Mouse (Mus musculus) C2C12 (cell line): Measurements from ENCODE around the gene Vwa5b2. TPM values are rescaled to one million over a fixed set of nuclear protein-coding genes. Genes with fewer than 3 reads are reported as not detected.

ENCODE experiments used
- H3K27me3 ChIP-seq: one replicate; pipeline ENCODE4 v1.6.1; 2011; ENCODE audit not compliant: control insufficient read depth, insufficient read depth, insufficient read length
- H3K36me3 ChIP-seq: one replicate; pipeline ENCODE4 v1.6.1; 2011; ENCODE audit not compliant: control insufficient read depth, insufficient read depth
- H3K4me3 ChIP-seq: one replicate; pipeline ENCODE4 v1.5.1; 2011; ENCODE audit warnings: mild to moderate bottlenecking, control low read depth; ENCODE audit not compliant: poor library complexity, insufficient read depth, severe bottlenecking
- H3K79me2 ChIP-seq: one replicate; pipeline ENCODE4 v1.6.1; 2011; ENCODE audit not compliant: control insufficient read depth, insufficient read depth
- H3K79me3 ChIP-seq: one replicate; pipeline ENCODE4 v1.6.1; 2011; ENCODE audit warnings: low read depth, control low read depth
- H3ac ChIP-seq: one replicate; pipeline ENCODE3; 2011; ENCODE audit warnings: low read depth; ENCODE audit not compliant: control insufficient read depth, insufficient read length
- CEBPB ChIP-seq: IDR thresholded peaks from one replicate; pipeline ENCODE4 v1.6.1; 2011; ENCODE audit warnings: low read depth, mild to moderate bottlenecking, control low read depth, moderate library complexity
- CTCF ChIP-seq: IDR thresholded peaks from one replicate; pipeline ENCODE4 v1.5.1; 2011; ENCODE audit not compliant: control insufficient read depth, insufficient read depth, insufficient read length
- FOSL1 ChIP-seq: IDR thresholded peaks from one replicate; pipeline ENCODE4 v1.8.0; 2011; ENCODE audit warnings: mild to moderate bottlenecking, low read length; ENCODE audit not compliant: poor library complexity, insufficient read depth, severe bottlenecking
- MAX ChIP-seq: IDR thresholded peaks from one replicate; pipeline ENCODE4 v1.6.1; 2011; ENCODE audit warnings: mild to moderate bottlenecking, control low read depth
- MYOD1 ChIP-seq: IDR thresholded peaks from one replicate; pipeline ENCODE4 v1.6.1; 2011; ENCODE audit warnings: low read depth; ENCODE audit not compliant: control insufficient read depth, insufficient read length
- MYOG ChIP-seq: IDR thresholded peaks from one replicate; pipeline ENCODE4 v1.6.1; 2011; ENCODE audit not compliant: control insufficient read depth, insufficient read length; ENCODE audit errors: extremely low read depth
- USF1 ChIP-seq: IDR thresholded peaks from one replicate; pipeline ENCODE4 v1.6.1; 2011; ENCODE audit warnings: low read depth, mild to moderate bottlenecking, control low read depth, moderate library complexity
- microRNA-seq: library from miRNA; unstranded; fragments of <30 nt; microRNA quantifications from one replicate; pipeline ENCODE4, GENCODE M21; 2019; ENCODE audit warnings: borderline microRNAs expressed
- polyA plus RNA-seq: library from polyadenylated mRNA; unstranded; fragments of >200 nt; fragmentation: generic; extraction: Trizol; gene quantifications from one replicate; pipeline ENCODE4 v1.2.1, GENCODE M21; 2012; ENCODE audit warnings: missing spikeins

The Vwa5b2 gene
- polyA plus RNA-seq, 1 experiment, result 0.11 TPM

GRCm38 (mm10) chr16:20638367-20638766 lies 49.1 kb downstream of the Vwa5b2 start:
- H3ac ChIP-seq, result no peak overlapping the region
- TF ChIP-seq CTCF (no peak), FOSL1 (no peak), MAX (no peak), MYOD1 (no peak), USF1 (no peak), MYOG (no peak), CEBPB (no peak)
- H3K79me2 ChIP-seq, result no peaks in the 10 kb centered on the region
- H3K27me3 ChIP-seq, result no peaks in the 10 kb centered on the region
- no peaks in the 10 kb centered on the region for H3K79me3 ChIP-seq
- H3K36me3 ChIP-seq, result no peaks in the 10 kb centered on the region
- H3K4me3 ChIP-seq, result no peak overlapping the region

- H3K79me3 ChIP-seq, result no peaks in the 10 kb centered on the region
- H3K79me2 ChIP-seq, result no peaks in the 10 kb centered on the region
- H3K27me3 ChIP-seq, result no peaks in the 10 kb centered on the region
- H3K4me3 ChIP-seq, result no peak overlapping the region
- no peak overlapping the region for H3ac ChIP-seq
- H3K36me3 ChIP-seq, result no peaks in the 10 kb centered on the region
- no peak for TF ChIP-seq MYOD1
- TF ChIP-seq FOSL1, result no peak
- peak; percentile 75 for TF ChIP-seq CTCF
- TF ChIP-seq MYOG, result no peak
Observed at GRCm38 (mm10) chr16:20642161-20642560, 52.9 kb downstream of the Vwa5b2 start.

GRCm38 (mm10) chr16:20643911-20644310 lies 54.6 kb downstream of the Vwa5b2 start:
- no peak overlapping the region for H3K4me3 ChIP-seq
- H3K36me3 ChIP-seq, result no peaks in the 10 kb centered on the region
- TF ChIP-seq CEBPB (no peak), FOSL1 (no peak), CTCF (no peak), MYOG (no peak), MAX (no peak), USF1 (no peak), MYOD1 (no peak)
- H3K79me3 ChIP-seq, result no peaks in the 10 kb centered on the region
- H3K27me3 ChIP-seq, result no peaks in the 10 kb centered on the region
- no peak overlapping the region for H3ac ChIP-seq
- no peaks in the 10 kb centered on the region for H3K79me2 ChIP-seq

GRCm38 (mm10) chr16:20651076-20651946 lies 62.0 kb downstream of the Vwa5b2 start, which contains the start of gene Psmd2:
Gene Psmd2 (plus strand): TSS chr16:20651652.
- Histone ChIP-seq H3K27me3 (no peaks in the 10 kb centered on the region), H3K79me2 (peaks cover 44% of the 10 kb centered on the region), H3K4me3 (peak within 1 kb of the TSS; percentile 95), H3K79me3 (peaks cover 24% of the 10 kb centered on the region), H3K36me3 (peaks cover 39% of the 10 kb centered on the region), H3ac (peak within 1 kb of the TSS; percentile 94)
- TF ChIP-seq CTCF, result no peak
- no peak for TF ChIP-seq MAX
- no peak for TF ChIP-seq MYOG
- no peak for TF ChIP-seq CEBPB
- TF ChIP-seq FOSL1, result no peak
- TF ChIP-seq MYOD1, result no peak
- no peak for TF ChIP-seq USF1

- H3ac ChIP-seq, result peak overlapping the region; percentile 93
- H3K4me3 ChIP-seq, result peak overlapping the region; percentile 95
- no peaks in the 10 kb centered on the region for H3K27me3 ChIP-seq
- H3K79me2 ChIP-seq, result peaks cover 44% of the 10 kb centered on the region
- TF ChIP-seq FOSL1 (no peak), MYOG (no peak), CTCF (no peak), USF1 (no peak), MAX (no peak), CEBPB (no peak), MYOD1 (no peak)
- H3K79me3 ChIP-seq, result peaks cover 24% of the 10 kb centered on the region
- H3K36me3 ChIP-seq, result peaks cover 45% of the 10 kb centered on the region
Observed at GRCm38 (mm10) chr16:20651947-20652310, 62.7 kb downstream of the Vwa5b2 start.

GRCm38 (mm10) chr16:20653315-20653714 lies 64.0 kb downstream of the Vwa5b2 start:
- H3K27me3 ChIP-seq, result no peaks in the 10 kb centered on the region
- H3ac ChIP-seq, result no peak overlapping the region
- H3K36me3 ChIP-seq, result peaks cover 59% of the 10 kb centered on the region
- H3K79me2 ChIP-seq, result peaks cover 44% of the 10 kb centered on the region
- TF ChIP-seq MAX (no peak), CEBPB (no peak), USF1 (no peak), MYOD1 (no peak), FOSL1 (no peak), CTCF (no peak), MYOG (no peak)
- no peak overlapping the region for H3K4me3 ChIP-seq
- H3K79me3 ChIP-seq, result peaks cover 24% of the 10 kb centered on the region

Small RNA genes within 50 kb of the gene (microRNA-seq; reads per million reads assigned to microRNA genes)
- not detected for gene Mir1224

Other genes starting within 250 kb of the Vwa5b2 start
- 25.8 TPM for gene Abcc5, start 163.1 kb upstream of the Vwa5b2 start, polyA plus RNA-seq
- gene Eif2b5, start 90.7 kb upstream of the Vwa5b2 start, polyA plus RNA-seq, result 108 TPM
- 15.8 TPM for gene Dvl3, start 72.5 kb upstream of the Vwa5b2 start, polyA plus RNA-seq
- 556 TPM for gene Ap2m1, start 54.0 kb upstream of the Vwa5b2 start, polyA plus RNA-seq
- 37.1 TPM for gene Abcf3, start 40.9 kb upstream of the Vwa5b2 start, polyA plus RNA-seq
- gene Eef1akmt4, start 22.1 kb downstream of the Vwa5b2 start, polyA plus RNA-seq, result 32.5 TPM
- not detected for gene Gm49333, start 22.1 kb downstream of the Vwa5b2 start, polyA plus RNA-seq
- 35.4 TPM for gene Alg3, start 22.3 kb downstream of the Vwa5b2 start, polyA plus RNA-seq
- gene Camk2n2, start 31.8 kb downstream of the Vwa5b2 start, polyA plus RNA-seq, result 6.7 TPM
- 5.0 TPM for gene Ece2, start 40.4 kb downstream of the Vwa5b2 start, polyA plus RNA-seq
- gene Psmd2, start 62.2 kb downstream of the Vwa5b2 start, polyA plus RNA-seq, result 297 TPM
- gene Eif4g1, start 78.8 kb downstream of the Vwa5b2 start, polyA plus RNA-seq, result 342 TPM
- gene Fam131a, start 103.8 kb downstream of the Vwa5b2 start, polyA plus RNA-seq, result 0.05 TPM
- gene Polr2h, start 128.2 kb downstream of the Vwa5b2 start, polyA plus RNA-seq, result 104 TPM
- 5.8 TPM for gene Clcn2, start 128.3 kb downstream of the Vwa5b2 start, polyA plus RNA-seq
- 0.63 TPM for gene Chrd, start 143.7 kb downstream of the Vwa5b2 start, polyA plus RNA-seq
- 0.15 TPM for gene Thpo, start 145.0 kb downstream of the Vwa5b2 start, polyA plus RNA-seq